Mouse (Mus musculus): ENCODE data around the gene Dgkd. TPM values are rescaled to one million over a fixed set of nuclear protein-coding genes. Genes with fewer than 3 reads are reported as not detected.

Gene Dgkd
- polyA plus RNA-seq, 1 experiment from 2014 or later: 22.2 TPM

GRCm38 (mm10) chr1:87936516-87936915 lies 83.4 kb downstream of the Dgkd start:
- ATAC-seq (replicated peaks; ENCODE audit: insufficient number of reproducible peaks, low FRiP score, low TSS enrichment): no peak
- Histone ChIP-seq H3K27me3 (ENCODE audit: control insufficient read depth, insufficient read depth, low read length) (no peaks in the 10 kb centered on the region), H3K9me3 (replicated peaks; ENCODE audit: control insufficient read depth, low read length) (no peaks in the 10 kb centered on the region), H3K4me3 (ENCODE audit: low read depth, low read length) (no peak overlapping the region), H3K36me3 (ENCODE audit: control insufficient read depth, insufficient read depth, low read length) (peaks cover 32% of the 10 kb centered on the region), H3K4me2 (no peak overlapping the region), H3K9ac (ENCODE audit: low read depth, low read length) (no peak overlapping the region), H3K4me1 (ENCODE audit: control insufficient read depth, insufficient read depth, low read length) (no peaks in the 10 kb centered on the region), H3K27ac (ENCODE audit: low read depth, low read length) (no peak overlapping the region)
- 26% methylated on average over 2 of the region's 2 CpGs for WGBS (ENCODE audit: insufficient replicate concordance)

- WGBS (ENCODE audit: insufficient replicate concordance): 93% methylated on average over 1 of the region's 1 CpGs
- Histone ChIP-seq H3K4me2 (no peak overlapping the region), H3K4me1 (ENCODE audit: control insufficient read depth, insufficient read depth, low read length) (no peaks in the 10 kb centered on the region), H3K4me3 (ENCODE audit: low read depth, low read length) (no peak overlapping the region), H3K9me3 (replicated peaks; ENCODE audit: control insufficient read depth, low read length) (no peaks in the 10 kb centered on the region), H3K9ac (ENCODE audit: low read depth, low read length) (no peak overlapping the region), H3K36me3 (ENCODE audit: control insufficient read depth, insufficient read depth, low read length) (peaks cover 52% of the 10 kb centered on the region), H3K27ac (ENCODE audit: low read depth, low read length) (no peak overlapping the region), H3K27me3 (ENCODE audit: control insufficient read depth, insufficient read depth, low read length) (no peaks in the 10 kb centered on the region)
- ATAC-seq (replicated peaks; ENCODE audit: insufficient number of reproducible peaks, low FRiP score, low TSS enrichment): no peak
These were observed 88.7 kb downstream of the Dgkd start for GRCm38 (mm10) chr1:87941765-87942164.

DNA sequence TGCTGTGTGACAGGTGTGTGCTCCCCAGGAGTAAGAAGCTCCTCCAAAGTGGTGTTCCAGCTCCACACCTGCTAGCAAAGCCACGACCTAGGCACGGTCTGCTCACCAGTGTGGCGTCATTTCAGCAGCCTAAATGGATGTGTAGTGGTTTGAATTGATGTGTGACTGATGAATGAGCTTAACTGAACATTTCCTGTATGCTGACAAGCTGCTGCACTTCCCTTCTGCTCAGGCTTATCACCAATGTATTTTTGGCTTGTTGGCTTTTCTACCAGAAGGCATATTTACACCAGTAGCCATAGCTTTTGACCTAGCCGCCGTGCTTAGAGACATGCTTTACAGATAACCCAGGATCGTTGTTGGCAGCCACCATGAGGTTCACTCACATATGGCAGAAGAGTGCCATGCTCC lies 94.6 kb downstream of the Dgkd start:
- Histone ChIP-seq H3K4me1 (ENCODE audit: control insufficient read depth, insufficient read depth, low read length) (peaks cover 6% of the 10 kb centered on the region), H3K4me3 (ENCODE audit: low read depth, low read length) (no peak overlapping the region), H3K27me3 (ENCODE audit: control insufficient read depth, insufficient read depth, low read length) (no peaks in the 10 kb centered on the region), H3K36me3 (ENCODE audit: control insufficient read depth, insufficient read depth, low read length) (peaks cover 44% of the 10 kb centered on the region), H3K4me2 (no peak overlapping the region), H3K9ac (ENCODE audit: low read depth, low read length) (no peak overlapping the region), H3K9me3 (replicated peaks; ENCODE audit: control insufficient read depth, low read length) (no peaks in the 10 kb centered on the region), H3K27ac (ENCODE audit: low read depth, low read length) (peak overlapping the region; percentile 3; the same call in 1 of the 2 replicates)
- WGBS (ENCODE audit: insufficient replicate concordance): 49% methylated on average over 6 of the region's 6 CpGs
- no peak for ATAC-seq (replicated peaks; ENCODE audit: insufficient number of reproducible peaks, low FRiP score, low TSS enrichment)

GRCm38 (mm10) chr1:87951641-87952040 lies 98.6 kb downstream of the Dgkd start:
- H3K27me3 ChIP-seq (ENCODE audit: control insufficient read depth, insufficient read depth, low read length): no peaks in the 10 kb centered on the region
- WGBS (ENCODE audit: insufficient replicate concordance): 88% methylated on average over 3 of the region's 3 CpGs
- H3K27ac ChIP-seq (ENCODE audit: low read depth, low read length): no peak overlapping the region
- H3K9ac ChIP-seq (ENCODE audit: low read depth, low read length): no peak overlapping the region
- peaks cover 31% of the 10 kb centered on the region for H3K36me3 ChIP-seq (ENCODE audit: control insufficient read depth, insufficient read depth, low read length)
- no peak overlapping the region for H3K4me3 ChIP-seq (ENCODE audit: low read depth, low read length)
- H3K4me1 ChIP-seq (ENCODE audit: control insufficient read depth, insufficient read depth, low read length): peaks cover 6% of the 10 kb centered on the region
- H3K4me2 ChIP-seq: no peak overlapping the region
- ATAC-seq (replicated peaks; ENCODE audit: insufficient number of reproducible peaks, low FRiP score, low TSS enrichment): no peak
- H3K9me3 ChIP-seq (replicated peaks; ENCODE audit: control insufficient read depth, low read length): no peaks in the 10 kb centered on the region

GRCm38 (mm10) chr1:87953073-87953472 lies 100.0 kb downstream of the Dgkd start:
- no peak overlapping the region for H3K4me2 ChIP-seq
- 80% methylated on average over 3 of the region's 3 CpGs for WGBS (ENCODE audit: insufficient replicate concordance)
- no peaks in the 10 kb centered on the region for H3K4me1 ChIP-seq (ENCODE audit: control insufficient read depth, insufficient read depth, low read length)
- H3K27me3 ChIP-seq (ENCODE audit: control insufficient read depth, insufficient read depth, low read length): no peaks in the 10 kb centered on the region
- H3K36me3 ChIP-seq (ENCODE audit: control insufficient read depth, insufficient read depth, low read length): peaks cover 37% of the 10 kb centered on the region
- no peak overlapping the region for H3K4me3 ChIP-seq (ENCODE audit: low read depth, low read length)
- no peak overlapping the region for H3K27ac ChIP-seq (ENCODE audit: low read depth, low read length)
- no peaks in the 10 kb centered on the region for H3K9me3 ChIP-seq (replicated peaks; ENCODE audit: control insufficient read depth, low read length)
- H3K9ac ChIP-seq (ENCODE audit: low read depth, low read length): no peak overlapping the region
- ATAC-seq (replicated peaks; ENCODE audit: insufficient number of reproducible peaks, low FRiP score, low TSS enrichment): no peak

- WGBS (ENCODE audit: insufficient replicate concordance): 100% methylated on average over 1 of the region's 1 CpGs
- Histone ChIP-seq H3K4me2 (no peak overlapping the region), H3K36me3 (ENCODE audit: control insufficient read depth, insufficient read depth, low read length) (peaks cover 18% of the 10 kb centered on the region), H3K9ac (ENCODE audit: low read depth, low read length) (no peak overlapping the region), H3K4me1 (ENCODE audit: control insufficient read depth, insufficient read depth, low read length) (peaks cover 14% of the 10 kb centered on the region), H3K27me3 (ENCODE audit: control insufficient read depth, insufficient read depth, low read length) (no peaks in the 10 kb centered on the region), H3K27ac (ENCODE audit: low read depth, low read length) (no peak overlapping the region), H3K9me3 (replicated peaks; ENCODE audit: control insufficient read depth, low read length) (no peaks in the 10 kb centered on the region), H3K4me3 (ENCODE audit: low read depth, low read length) (no peak overlapping the region)
- ATAC-seq (replicated peaks; ENCODE audit: insufficient number of reproducible peaks, low FRiP score, low TSS enrichment): no peak
These were observed 105.8 kb downstream of the Dgkd start for GRCm38 (mm10) chr1:87958931-87959330.

DNA sequence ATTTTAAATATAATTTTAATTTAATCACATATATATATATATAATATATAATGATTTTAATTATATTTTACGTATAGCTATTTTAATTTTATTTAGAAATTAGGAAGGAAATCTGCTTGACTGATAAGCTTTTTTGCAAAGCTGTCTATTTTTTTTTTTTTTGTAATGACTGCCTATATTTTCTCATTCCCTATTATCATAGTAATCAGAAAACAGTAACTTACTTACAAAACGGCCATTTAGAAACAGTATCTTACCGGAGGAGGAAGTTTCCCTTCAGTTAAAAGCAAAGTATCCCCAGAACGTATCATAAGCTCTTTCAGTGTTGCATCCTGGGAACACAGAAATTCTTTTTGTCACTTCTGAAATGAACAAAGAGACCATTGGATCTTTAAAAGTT lies 106.4 kb downstream of the Dgkd start:
- 61% methylated on average over 4 of the region's 4 CpGs for WGBS (ENCODE audit: insufficient replicate concordance)
- Histone ChIP-seq H3K4me2 (no peak overlapping the region), H3K4me3 (ENCODE audit: low read depth, low read length) (no peak overlapping the region), H3K27me3 (ENCODE audit: control insufficient read depth, insufficient read depth, low read length) (no peaks in the 10 kb centered on the region), H3K27ac (ENCODE audit: low read depth, low read length) (peak overlapping the region; percentile 43; the same call in 1 of the 2 replicates), H3K4me1 (ENCODE audit: control insufficient read depth, insufficient read depth, low read length) (peaks cover 14% of the 10 kb centered on the region), H3K9me3 (replicated peaks; ENCODE audit: control insufficient read depth, low read length) (no peaks in the 10 kb centered on the region), H3K36me3 (ENCODE audit: control insufficient read depth, insufficient read depth, low read length) (peaks cover 23% of the 10 kb centered on the region), H3K9ac (ENCODE audit: low read depth, low read length) (no peak overlapping the region)
- ATAC-seq (replicated peaks; ENCODE audit: insufficient number of reproducible peaks, low FRiP score, low TSS enrichment): no peak

DNA sequence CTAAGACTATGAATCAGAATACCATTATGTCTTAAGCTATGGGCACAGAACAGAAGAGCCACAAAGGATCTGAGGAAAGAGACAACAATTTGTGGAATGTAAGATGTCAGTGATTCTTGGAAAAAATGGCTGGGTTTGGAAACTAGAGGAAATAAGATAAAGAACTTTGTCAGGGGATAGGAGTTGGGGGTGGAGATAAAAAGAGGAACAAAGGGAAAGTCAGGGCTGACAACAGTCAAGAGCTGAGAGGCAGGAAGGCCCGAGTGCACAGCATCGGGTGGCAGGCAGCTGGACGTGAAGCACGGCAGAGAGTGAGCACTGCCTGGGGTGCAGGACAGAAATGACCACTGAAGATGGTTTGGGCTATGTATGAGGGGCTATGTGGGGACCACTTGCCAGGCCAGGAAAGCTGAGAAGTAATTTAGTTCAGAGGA lies 106.9 kb downstream of the Dgkd start:
- Histone ChIP-seq H3K9ac (ENCODE audit: low read depth, low read length) (no peak overlapping the region; the same call in 1 of the 2 replicates), H3K4me2 (no peak overlapping the region), H3K36me3 (ENCODE audit: control insufficient read depth, insufficient read depth, low read length) (peaks cover 25% of the 10 kb centered on the region), H3K9me3 (replicated peaks; ENCODE audit: control insufficient read depth, low read length) (no peaks in the 10 kb centered on the region), H3K27ac (ENCODE audit: low read depth, low read length) (peak overlapping the region; percentile 43; the same call in 1 of the 2 replicates), H3K4me1 (ENCODE audit: control insufficient read depth, insufficient read depth, low read length) (peaks cover 14% of the 10 kb centered on the region), H3K4me3 (ENCODE audit: low read depth, low read length) (no peak overlapping the region), H3K27me3 (ENCODE audit: control insufficient read depth, insufficient read depth, low read length) (no peaks in the 10 kb centered on the region)
- 0 out of 2 replicates have a peak, but pooled peaks have one; percentile 32 for ATAC-seq (replicated peaks; ENCODE audit: insufficient number of reproducible peaks, low FRiP score, low TSS enrichment)
- WGBS (ENCODE audit: insufficient replicate concordance): 23% methylated on average over 4 of the region's 4 CpGs

DNA sequence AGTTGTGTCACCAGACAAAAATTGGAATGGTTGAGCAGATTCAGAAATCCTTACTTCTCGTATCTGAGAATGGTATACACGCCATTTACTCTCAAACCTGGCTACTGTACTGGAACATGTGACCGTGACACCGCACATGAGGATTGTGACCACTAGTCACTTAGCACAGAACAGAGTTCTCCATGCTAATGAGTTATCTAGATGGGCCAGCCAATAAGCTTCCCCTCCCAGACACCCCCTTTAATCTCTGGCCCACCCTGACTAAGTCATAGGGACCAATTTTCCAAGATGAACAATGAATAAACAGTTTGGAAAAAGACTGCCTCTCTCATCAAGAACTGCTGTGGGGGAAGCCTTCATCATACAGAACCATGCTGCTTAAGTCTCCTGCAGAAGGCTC lies 107.7 kb downstream of the Dgkd start:
- 87% methylated on average over 4 of the region's 4 CpGs for WGBS (ENCODE audit: insufficient replicate concordance)
- no peak for ATAC-seq (replicated peaks; ENCODE audit: insufficient number of reproducible peaks, low FRiP score, low TSS enrichment)
- Histone ChIP-seq H3K27ac (ENCODE audit: low read depth, low read length) (peak overlapping the region; percentile 81), H3K4me1 (ENCODE audit: control insufficient read depth, insufficient read depth, low read length) (peaks cover 14% of the 10 kb centered on the region), H3K4me2 (no peak overlapping the region), H3K9ac (ENCODE audit: low read depth, low read length) (no peak overlapping the region), H3K36me3 (ENCODE audit: control insufficient read depth, insufficient read depth, low read length) (peaks cover 23% of the 10 kb centered on the region), H3K4me3 (ENCODE audit: low read depth, low read length) (no peak overlapping the region), H3K27me3 (ENCODE audit: control insufficient read depth, insufficient read depth, low read length) (no peaks in the 10 kb centered on the region), H3K9me3 (replicated peaks; ENCODE audit: control insufficient read depth, low read length) (no peaks in the 10 kb centered on the region)
